Mouse (Mus musculus): ENCODE measurements around the gene Eno1. TPM values are rescaled to one million over a fixed set of nuclear protein-coding genes. Genes with fewer than 3 reads are reported as not detected.

Gene Eno1
- polyA plus RNA-seq, 1 experiment from 2014 or later, result 783 TPM

DNA sequence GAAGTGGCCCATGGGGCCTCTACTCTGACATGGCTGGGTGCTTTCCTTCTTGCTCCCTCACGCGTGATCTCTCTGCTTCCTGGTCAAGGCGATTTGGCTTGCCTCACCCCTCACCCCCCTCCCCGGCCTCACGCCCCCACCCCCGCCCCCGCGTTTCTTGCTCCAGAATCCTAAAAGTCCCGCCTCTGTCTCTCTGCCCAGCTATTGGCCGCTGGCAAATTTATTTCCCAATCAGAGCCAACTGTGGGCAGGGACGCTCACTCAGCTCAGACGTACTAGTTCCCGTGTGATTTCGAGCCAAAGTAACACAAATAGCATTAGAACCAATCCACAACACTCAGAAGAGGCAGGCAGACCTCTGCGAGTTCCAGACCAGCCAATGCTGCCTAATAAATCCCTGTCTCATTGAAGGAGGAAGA is 24.0 kb upstream of the Eno1 start:
- Histone ChIP-seq H3K27me3 (no peaks in the 10 kb centered on the region), H3K27ac (peak overlapping the region; percentile 61)
- WGBS (ENCODE audit: insufficient replicate concordance), result 2% methylated on average over 15 of the region's 15 CpGs

DNA sequence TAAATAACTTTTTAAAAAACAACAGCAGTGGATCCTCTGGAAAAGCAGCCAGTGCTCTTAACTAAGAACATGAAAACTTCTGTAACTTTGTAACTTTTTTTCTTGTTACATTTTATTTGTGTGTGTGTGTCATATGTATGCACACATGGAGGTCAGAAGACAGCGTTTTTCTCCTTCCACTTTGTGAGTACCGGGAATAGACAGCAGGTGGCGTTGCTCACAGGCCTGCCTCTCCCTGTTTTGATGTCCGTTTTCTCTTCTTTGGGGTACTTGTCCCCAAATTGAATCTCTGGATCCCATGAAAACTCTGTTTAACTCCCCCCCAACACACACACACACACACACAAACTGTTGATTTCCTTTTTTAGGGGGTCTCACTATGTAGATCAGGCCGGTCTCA is 22.6 kb upstream of the Eno1 start:
- no peak for ATAC-seq (ENCODE audit: low read depth)
- no peaks in the 10 kb centered on the region for H3K36me3 ChIP-seq
- H3K27me3 ChIP-seq, result no peaks in the 10 kb centered on the region

More for the DNA sequence above, 24.0 kb upstream of the Eno1 start:
- Histone ChIP-seq H3K9ac (peak overlapping the region; percentile 58), H3K4me3 (replicated peaks) (peak overlapping the region; percentile 49), H3K4me2 (peak overlapping the region; percentile 67), H3K4me1 (replicated peaks) (peaks cover 20% of the 10 kb centered on the region), H3K9me3 (replicated peaks) (no peaks in the 10 kb centered on the region), H3K36me3 (no peaks in the 10 kb centered on the region)
- ATAC-seq (ENCODE audit: low read depth) (peak; percentile 82), DNase-seq (peak; percentile 52)

DNA sequence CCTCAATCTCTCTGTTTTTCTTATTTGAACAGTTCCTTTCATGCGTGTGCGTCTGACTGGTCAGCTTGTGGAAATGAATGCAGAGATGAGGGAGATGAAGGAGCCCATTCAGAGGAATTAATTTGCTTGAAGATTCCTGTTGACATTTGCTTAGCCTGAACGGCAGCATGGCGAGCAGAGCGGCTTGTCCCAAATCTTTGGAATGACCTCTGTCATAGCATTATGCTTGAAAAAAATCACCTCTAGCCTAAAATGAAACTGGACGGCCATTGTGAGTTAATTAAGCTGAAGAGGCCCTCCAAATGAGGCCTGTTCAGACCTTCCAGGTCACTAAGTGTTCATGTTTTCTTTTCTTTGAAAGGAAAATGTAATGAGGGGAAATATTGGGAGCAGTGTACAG is 20.1 kb upstream of the Eno1 start:
- 79% methylated on average over 6 of the region's 6 CpGs for WGBS (ENCODE audit: insufficient replicate concordance)
- no peak overlapping the region for H3K4me2 ChIP-seq

More for the DNA sequence above, 22.6 kb upstream of the Eno1 start:
- 40% methylated on average over 5 of the region's 5 CpGs for WGBS (ENCODE audit: insufficient replicate concordance)
- Histone ChIP-seq H3K9me3 (replicated peaks) (no peaks in the 10 kb centered on the region), H3K4me2 (no peak overlapping the region), H3K9ac (no peak overlapping the region), H3K4me3 (replicated peaks) (no peak overlapping the region), H3K27ac (no peak overlapping the region), H3K4me1 (replicated peaks) (peaks cover 22% of the 10 kb centered on the region)
- no peak for DNase-seq

DNA sequence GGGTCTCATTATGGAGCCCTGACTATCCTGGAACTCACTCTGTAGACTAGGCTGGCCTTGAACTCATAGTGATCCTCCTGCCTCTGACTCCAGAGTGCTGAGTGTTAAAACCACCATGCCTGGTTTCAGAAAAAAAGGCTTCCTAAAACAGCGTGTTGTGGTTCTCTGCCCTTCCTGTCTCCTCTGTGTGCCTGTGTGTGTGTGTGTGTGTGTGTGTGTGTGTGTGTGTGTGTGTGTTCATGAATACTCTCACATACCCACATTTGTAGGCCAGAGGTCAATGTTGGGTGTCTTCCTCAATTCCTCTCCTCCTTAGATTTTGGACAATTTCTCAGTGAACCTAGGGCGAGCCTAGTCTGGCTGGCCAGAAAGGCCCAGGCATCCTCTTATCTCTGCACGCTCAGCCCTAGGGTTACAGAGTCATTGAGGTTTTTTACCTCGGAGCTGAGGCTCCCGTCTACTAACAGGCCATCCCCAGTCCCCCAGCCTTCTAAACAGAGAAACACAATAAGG is 19.4 kb upstream of the Eno1 start:
- Histone ChIP-seq H3K4me3 (replicated peaks) (no peak overlapping the region), H3K4me2 (no peak overlapping the region), H3K36me3 (no peaks in the 10 kb centered on the region), H3K27me3 (no peaks in the 10 kb centered on the region), H3K9ac (no peak overlapping the region), H3K9me3 (replicated peaks) (no peaks in the 10 kb centered on the region), H3K27ac (no peak overlapping the region; the same call in 1 of the 2 replicates), H3K4me1 (replicated peaks) (peaks cover 46% of the 10 kb centered on the region)
- ATAC-seq (ENCODE audit: low read depth) (0 out of 2 replicates have a peak, but pooled peaks have one; percentile 20), DNase-seq (no peak)
- 26% methylated on average over 5 of the region's 5 CpGs for WGBS (ENCODE audit: insufficient replicate concordance)

More for the DNA sequence above, 20.1 kb upstream of the Eno1 start:
- peaks cover 43% of the 10 kb centered on the region for H3K4me1 ChIP-seq (replicated peaks)
- no peaks in the 10 kb centered on the region for H3K27me3 ChIP-seq
- DNase-seq, result no peak
- ATAC-seq (ENCODE audit: low read depth), result no peak
- no peak overlapping the region for H3K9ac ChIP-seq
- H3K9me3 ChIP-seq (replicated peaks), result no peaks in the 10 kb centered on the region
- H3K27ac ChIP-seq, result no peak overlapping the region
- H3K36me3 ChIP-seq, result no peaks in the 10 kb centered on the region
- H3K4me3 ChIP-seq (replicated peaks), result no peak overlapping the region

DNA sequence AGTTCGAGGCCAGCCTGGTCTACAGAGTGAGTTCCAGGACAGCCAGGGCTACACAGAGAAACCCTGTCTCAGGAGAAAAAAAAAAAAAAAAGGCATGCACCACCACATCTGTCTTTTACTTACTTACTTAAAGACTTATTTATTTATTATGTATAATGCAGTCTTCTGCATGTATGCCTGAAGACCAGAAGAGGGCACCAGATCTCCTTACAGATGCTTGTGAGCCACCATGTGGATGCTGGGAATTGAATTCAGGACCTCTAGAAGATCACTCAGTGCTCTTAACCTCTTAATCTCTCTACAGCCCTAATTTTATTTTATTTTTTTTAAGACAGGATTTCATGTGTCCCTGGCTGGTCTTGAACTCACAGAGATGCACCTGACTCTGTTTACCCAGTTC is 18.6 kb upstream of the Eno1 start:
- Histone ChIP-seq H3K4me2 (no peak overlapping the region), H3K9ac (no peak overlapping the region), H3K36me3 (no peaks in the 10 kb centered on the region), H3K4me1 (replicated peaks) (peaks cover 42% of the 10 kb centered on the region), H3K27ac (no peak overlapping the region), H3K27me3 (no peaks in the 10 kb centered on the region), H3K4me3 (replicated peaks) (no peak overlapping the region), H3K9me3 (replicated peaks) (no peaks in the 10 kb centered on the region)
- WGBS (ENCODE audit: insufficient replicate concordance), result 61% methylated on average over 1 of the region's 1 CpGs
- no peak for ATAC-seq (ENCODE audit: low read depth)
- DNase-seq, result no peak

DNA sequence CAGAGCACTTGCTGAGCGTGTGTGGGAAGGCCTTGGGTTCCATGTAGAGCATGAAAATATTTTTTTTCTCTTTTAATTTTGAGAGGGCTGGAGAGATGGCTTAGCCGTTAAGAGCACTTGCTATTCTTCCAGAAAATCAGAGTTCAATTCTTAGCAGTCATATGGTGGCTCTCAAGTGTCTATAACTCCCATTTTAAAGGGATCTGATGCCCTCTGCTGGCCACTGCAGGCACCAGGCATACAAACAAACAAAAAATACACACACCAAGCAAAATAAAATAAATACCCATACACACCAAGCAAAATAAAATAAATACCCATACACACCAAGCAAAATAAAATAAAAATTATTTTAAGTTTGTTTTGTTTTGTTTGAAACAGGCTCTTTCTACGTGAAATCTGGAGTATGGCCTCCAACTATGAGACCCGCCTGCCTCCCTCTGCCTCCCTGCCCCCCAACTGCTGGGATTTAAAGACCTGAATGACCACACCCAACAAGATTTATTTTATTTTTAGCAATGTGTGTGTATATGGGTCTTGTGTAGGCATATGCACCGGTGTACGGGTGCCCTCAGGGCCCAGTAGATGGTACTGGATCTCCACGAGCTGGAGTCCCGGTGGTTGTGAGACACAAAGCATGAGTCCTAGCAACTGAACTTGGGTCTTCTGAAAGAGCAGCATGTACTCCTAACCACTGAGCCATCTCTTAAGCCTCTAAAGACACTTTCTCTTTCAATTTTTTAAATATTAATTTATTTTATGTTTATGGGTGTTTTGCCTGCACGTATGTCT is 16.8 kb upstream of the Eno1 start:
- Histone ChIP-seq H3K4me1 (replicated peaks) (peaks cover 37% of the 10 kb centered on the region), H3K27me3 (no peaks in the 10 kb centered on the region), H3K36me3 (no peaks in the 10 kb centered on the region), H3K4me2 (no peak overlapping the region), H3K9ac (no peak overlapping the region), H3K4me3 (replicated peaks) (no peak overlapping the region), H3K27ac (no peak overlapping the region), H3K9me3 (replicated peaks) (no peaks in the 10 kb centered on the region)
- ATAC-seq (ENCODE audit: low read depth) (no peak), DNase-seq (no peak)
- WGBS (ENCODE audit: insufficient replicate concordance), result 65% methylated on average over 9 of the region's 9 CpGs

DNA sequence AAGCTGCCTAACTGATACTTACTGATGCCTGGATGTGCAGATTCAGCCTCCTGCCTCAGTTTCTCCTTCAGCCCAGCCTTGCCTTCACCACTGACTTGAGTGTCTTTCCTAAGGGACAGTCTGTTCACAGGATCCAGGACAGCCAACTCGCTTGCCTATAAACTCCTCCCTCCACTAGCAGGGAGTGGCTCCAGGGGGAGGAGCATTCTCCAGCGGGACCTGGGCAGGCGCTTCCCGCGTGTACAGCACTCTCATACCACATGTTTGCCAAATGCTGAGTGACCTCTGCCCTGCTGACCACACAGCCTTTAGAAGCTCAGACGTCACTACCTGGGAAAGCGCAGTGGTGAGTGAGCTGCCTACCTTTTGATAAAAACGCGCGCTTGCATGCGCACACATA is 15.9 kb upstream of the Eno1 start:
- Histone ChIP-seq H3K27ac (peak overlapping the region; percentile 61), H3K9ac (peak overlapping the region; percentile 42), H3K4me1 (replicated peaks) (peaks cover 37% of the 10 kb centered on the region), H3K4me3 (replicated peaks) (peak overlapping the region; percentile 34), H3K27me3 (no peaks in the 10 kb centered on the region), H3K36me3 (no peaks in the 10 kb centered on the region), H3K4me2 (peak overlapping the region; percentile 63), H3K9me3 (replicated peaks) (no peaks in the 10 kb centered on the region)
- DNase-seq (peak; percentile 69), ATAC-seq (ENCODE audit: low read depth) (peak; percentile 78)
- WGBS (ENCODE audit: insufficient replicate concordance), result 28% methylated on average over 11 of the region's 11 CpGs

DNA sequence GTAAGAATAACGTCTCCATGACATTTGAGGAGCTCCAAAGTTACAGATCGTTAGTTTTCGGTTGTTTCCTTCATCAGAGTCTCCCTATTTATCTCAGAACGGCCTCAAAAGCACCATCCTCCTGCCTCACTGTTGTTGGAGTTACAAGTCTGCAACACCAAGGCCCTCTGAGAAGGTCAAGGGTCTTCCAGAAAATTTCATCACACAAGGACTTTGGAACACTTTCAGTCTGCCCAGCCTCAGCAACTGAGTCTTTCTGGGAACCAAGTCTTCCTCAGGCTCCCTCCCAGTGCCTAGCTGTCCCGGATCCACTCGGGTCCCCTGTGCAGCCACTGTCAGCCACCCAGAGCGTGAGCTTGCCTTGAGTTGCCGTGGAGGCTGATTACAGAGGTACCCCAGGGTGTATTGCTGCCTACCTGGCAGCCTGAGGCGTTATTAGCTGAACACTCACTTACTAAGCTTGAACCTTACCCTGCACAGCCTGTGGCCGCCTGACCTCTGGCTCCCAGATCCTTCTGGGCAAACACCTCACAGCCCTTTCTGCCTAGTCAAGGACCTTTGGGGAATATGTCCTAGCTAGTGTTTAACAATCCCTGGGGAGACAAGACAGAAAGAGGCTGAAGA is 15.4 kb upstream of the Eno1 start:
- ATAC-seq (ENCODE audit: low read depth) (0 out of 2 replicates have a peak, but pooled peaks have one; percentile 9), DNase-seq (no peak)
- H3K9me3 ChIP-seq (replicated peaks), result no peaks in the 10 kb centered on the region
- peaks cover 34% of the 10 kb centered on the region for H3K4me1 ChIP-seq (replicated peaks)
- no peaks in the 10 kb centered on the region for H3K36me3 ChIP-seq
- peak overlapping the region; percentile 34; the same call in 1 of the 2 replicates for H3K4me3 ChIP-seq (replicated peaks)
- no peaks in the 10 kb centered on the region for H3K27me3 ChIP-seq
- peak overlapping the region; percentile 61 for H3K27ac ChIP-seq
- 43% methylated on average over 10 of the region's 10 CpGs for WGBS (ENCODE audit: insufficient replicate concordance)
- H3K9ac ChIP-seq, result peak overlapping the region; percentile 42
- H3K4me2 ChIP-seq, result peak overlapping the region; percentile 63

DNA sequence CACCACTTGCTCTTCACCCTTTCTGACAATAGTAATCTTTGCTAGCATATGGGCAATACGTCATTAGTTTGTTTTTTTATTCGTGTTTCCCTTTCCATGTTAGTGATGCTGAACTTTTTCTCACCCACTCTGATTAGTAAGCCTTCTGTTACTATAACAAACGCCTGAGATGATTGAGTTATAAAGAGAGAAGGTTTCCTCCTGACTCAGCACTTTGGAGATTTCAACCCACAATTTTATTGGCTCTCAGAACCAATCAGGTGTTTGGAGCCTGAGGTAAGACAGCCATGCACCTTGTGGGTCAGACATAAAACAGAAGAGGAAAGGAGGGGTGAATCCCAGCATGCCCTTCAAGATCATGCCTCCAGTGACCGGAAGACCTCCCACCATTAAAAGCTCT is 12.7 kb upstream of the Eno1 start:
- Histone ChIP-seq H3K27me3 (no peaks in the 10 kb centered on the region), H3K27ac (no peak overlapping the region), H3K36me3 (no peaks in the 10 kb centered on the region), H3K4me3 (replicated peaks) (no peak overlapping the region), H3K9me3 (replicated peaks) (no peaks in the 10 kb centered on the region), H3K4me1 (replicated peaks) (peaks cover 28% of the 10 kb centered on the region), H3K9ac (no peak overlapping the region), H3K4me2 (no peak overlapping the region)
- ATAC-seq (ENCODE audit: low read depth), result no peak
- DNase-seq, result no peak
- 66% methylated on average over 4 of the region's 4 CpGs for WGBS (ENCODE audit: insufficient replicate concordance)

DNA sequence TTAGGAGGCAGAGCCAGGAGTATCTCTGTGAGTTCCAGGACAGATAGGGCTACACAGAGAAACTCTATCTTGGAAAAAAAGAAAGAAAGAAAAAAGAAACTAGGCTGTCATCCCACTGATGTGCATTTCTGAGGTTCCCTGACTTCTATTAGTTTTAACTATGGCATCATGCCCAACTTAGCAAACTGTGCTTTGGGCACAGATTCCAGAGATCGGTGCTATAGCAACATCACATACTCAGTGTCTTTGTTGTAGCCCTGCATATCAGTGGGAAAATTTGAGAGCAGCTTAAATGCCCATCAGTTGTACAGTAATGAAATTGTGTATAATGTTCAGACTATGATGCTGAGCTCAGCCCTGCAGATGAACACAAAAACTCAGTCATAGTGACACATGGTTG is 10.8 kb upstream of the Eno1 start:
- Histone ChIP-seq H3K4me3 (replicated peaks) (no peak overlapping the region), H3K4me2 (no peak overlapping the region), H3K27ac (no peak overlapping the region), H3K9me3 (replicated peaks) (no peaks in the 10 kb centered on the region), H3K4me1 (replicated peaks) (peaks cover 14% of the 10 kb centered on the region), H3K9ac (no peak overlapping the region), H3K36me3 (no peaks in the 10 kb centered on the region), H3K27me3 (no peaks in the 10 kb centered on the region)
- DNase-seq (no peak), ATAC-seq (ENCODE audit: low read depth) (no peak)
- WGBS (ENCODE audit: insufficient replicate concordance), result 84% methylated on average over 1 of the region's 1 CpGs

DNA sequence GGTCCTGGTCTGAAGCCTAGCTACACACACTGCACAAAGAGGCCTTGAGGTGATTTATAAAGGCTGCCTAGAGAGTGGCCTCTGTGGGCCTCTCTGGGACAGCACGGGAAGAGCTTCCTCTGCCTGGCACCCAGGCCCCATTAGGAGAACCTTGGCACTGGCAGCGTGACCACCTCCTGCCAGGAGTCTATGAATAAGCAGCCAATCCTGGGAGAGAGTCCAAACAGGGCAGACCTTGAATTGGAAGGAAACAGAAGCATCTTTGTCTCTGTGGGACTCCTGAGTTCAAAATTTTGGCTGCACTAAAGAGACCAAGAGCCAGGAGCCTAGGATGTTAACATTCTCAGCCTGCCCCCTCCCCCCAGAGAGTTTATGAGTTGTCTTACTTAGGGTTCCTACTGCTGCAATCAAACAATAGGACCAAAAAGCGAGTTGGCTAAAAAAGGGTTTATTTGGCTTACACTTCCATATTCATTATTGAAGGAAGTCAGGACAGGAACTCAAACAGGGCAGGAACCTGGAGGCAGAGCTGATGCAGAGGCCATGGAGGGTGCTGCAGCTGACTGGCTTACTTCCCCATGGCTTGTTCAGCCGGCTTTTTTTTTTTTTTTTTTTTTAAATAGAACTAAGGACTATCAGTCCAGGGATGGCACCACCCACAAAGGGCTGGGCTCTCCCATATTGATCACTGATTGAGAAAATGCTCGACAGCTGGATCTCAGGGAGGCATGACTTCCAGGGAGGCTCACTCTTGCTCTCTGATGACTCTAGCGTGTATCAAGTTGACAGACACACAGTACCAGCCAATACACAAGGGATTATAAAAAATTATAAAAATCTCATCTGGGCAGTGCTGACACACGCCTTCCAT is 9.5 kb upstream of the Eno1 start:
- Histone ChIP-seq H3K27ac (no peak overlapping the region), H3K27me3 (no peaks in the 10 kb centered on the region), H3K4me3 (replicated peaks) (no peak overlapping the region), H3K9me3 (replicated peaks) (no peaks in the 10 kb centered on the region), H3K36me3 (no peaks in the 10 kb centered on the region), H3K4me1 (replicated peaks) (peaks cover 4% of the 10 kb centered on the region), H3K4me2 (no peak overlapping the region), H3K9ac (no peak overlapping the region)
- DNase-seq, result no peak
- ATAC-seq (ENCODE audit: low read depth), result no peak
- 45% methylated on average over 7 of the region's 7 CpGs for WGBS (ENCODE audit: insufficient replicate concordance)

Measured in liver, embryonic 13.5 days (tissue).